Mouse (Mus musculus) thymus, postnatal 25 days (tissue): ENCODE results near the gene Ablim2.

Experiments used
- DNase-seq: peaks from one replicate; pipeline ENCODE4 v3.0.0; 2022

Ablim2 gene

GRCm38 (mm10) chr5:35773274-35774136, 15.8 kb downstream of the Ablim2 start:
- no peak for DNase-seq

- peak; percentile 18 for DNase-seq
Measured at GRCm38 (mm10) chr5:35774137-35774424, 16.4 kb downstream of the Ablim2 start.

- no peak for DNase-seq
Measured at GRCm38 (mm10) chr5:35781116-35781515, 23.4 kb downstream of the Ablim2 start.

GRCm38 (mm10) chr5:35782648-35783180, 25.0 kb downstream of the Ablim2 start:
- DNase-seq, result no peak

GRCm38 (mm10) chr5:35785853-35786252, 28.2 kb downstream of the Ablim2 start:
- DNase-seq, result no peak

GRCm38 (mm10) chr5:35787847-35788246, 30.2 kb downstream of the Ablim2 start:
- DNase-seq, result no peak

GRCm38 (mm10) chr5:35788719-35789118, 31.0 kb downstream of the Ablim2 start:
- DNase-seq, result no peak

- DNase-seq, result no peak
Measured at GRCm38 (mm10) chr5:35789697-35790096, 32.0 kb downstream of the Ablim2 start.

GRCm38 (mm10) chr5:35790387-35791065, 32.8 kb downstream of the Ablim2 start:
- no peak for DNase-seq

GRCm38 (mm10) chr5:35793971-35794370, 36.3 kb downstream of the Ablim2 start:
- no peak for DNase-seq

GRCm38 (mm10) chr5:35794942-35795341, 37.3 kb downstream of the Ablim2 start:
- no peak for DNase-seq

GRCm38 (mm10) chr5:35795481-35796048, 37.9 kb downstream of the Ablim2 start:
- peak; percentile 52 for DNase-seq

- DNase-seq, result no peak
Measured at GRCm38 (mm10) chr5:35796136-35796535, 38.5 kb downstream of the Ablim2 start.

- no peak for DNase-seq
Measured at GRCm38 (mm10) chr5:35799090-35799489, 41.4 kb downstream of the Ablim2 start.

- no peak for DNase-seq
Measured at GRCm38 (mm10) chr5:35803416-35803815, 45.7 kb downstream of the Ablim2 start.

- no peak for DNase-seq
Measured at GRCm38 (mm10) chr5:35804685-35805084, 47.0 kb downstream of the Ablim2 start.

GRCm38 (mm10) chr5:35805209-35805608, 47.5 kb downstream of the Ablim2 start:
- no peak for DNase-seq

- DNase-seq, result no peak
Measured at GRCm38 (mm10) chr5:35807018-35807417, 49.3 kb downstream of the Ablim2 start.

- DNase-seq, result no peak
Measured at GRCm38 (mm10) chr5:35810526-35810925, 52.8 kb downstream of the Ablim2 start.

- DNase-seq, result no peak
Measured at GRCm38 (mm10) chr5:35811639-35812295, 54.1 kb downstream of the Ablim2 start.

GRCm38 (mm10) chr5:35814334-35814941, 56.8 kb downstream of the Ablim2 start:
- DNase-seq, result peak; percentile 10

- DNase-seq, result no peak
Measured at GRCm38 (mm10) chr5:35815051-35815450, 57.4 kb downstream of the Ablim2 start.

- DNase-seq, result no peak
Measured at GRCm38 (mm10) chr5:35817266-35817665, 59.6 kb downstream of the Ablim2 start.
